Mouse (Mus musculus) heart, embryonic 15.5 days (tissue): Measurements from ENCODE around the gene Gtdc1. TPM values are rescaled to one million over a fixed set of nuclear protein-coding genes. Genes with fewer than 3 reads are reported as not detected.

Experiments used
- ATAC-seq: fragments of 200-750 bp; cut with Nextera tagmentation; replicated peaks from 2 replicates; pipeline ENCODE4 v1.8.0; 2017; ENCODE audit warnings: low read depth, moderate TSS enrichment; ENCODE audit not compliant: insufficient number of reproducible peaks, insufficient read depth, low FRiP score
- H3K27ac ChIP-seq: fragments of 300-500 bp; sonication (generic); 2 replicates; pipeline ENCODE4 v1.5.1; 2015; ENCODE audit warnings: mild to moderate bottlenecking, inconsistent platforms
- H3K27me3 ChIP-seq: fragments of 300-500 bp; sonication (generic); 2 replicates; pipeline ENCODE4 v1.6.1; 2015; ENCODE audit warnings: inconsistent platforms
- H3K36me3 ChIP-seq: fragments of 300-500 bp; sonication (generic); 2 replicates; pipeline ENCODE4 v1.6.1; 2015; ENCODE audit warnings: mild to moderate bottlenecking, inconsistent platforms
- H3K4me1 ChIP-seq: fragments of 300-500 bp; sonication (generic); replicated peaks from 2 replicates; pipeline ENCODE4 v1.6.1; 2015; ENCODE audit warnings: inconsistent platforms
- H3K4me2 ChIP-seq: fragments of 300-500 bp; sonication (generic); 2 replicates; pipeline ENCODE4 v1.6.1; 2015; ENCODE audit warnings: inconsistent platforms, mild to moderate bottlenecking, moderate library complexity
- H3K4me3 ChIP-seq: fragments of 300-500 bp; sonication (generic); 2 replicates; pipeline ENCODE4 v1.5.1; 2015; ENCODE audit warnings: mild to moderate bottlenecking, inconsistent platforms
- H3K9ac ChIP-seq: fragments of 300-500 bp; sonication (generic); 2 replicates; pipeline ENCODE4 v1.6.1; 2015; ENCODE audit warnings: mild to moderate bottlenecking, inconsistent platforms
- H3K9me3 ChIP-seq: fragments of 300-500 bp; sonication (generic); replicated peaks from 2 replicates; pipeline ENCODE4 v1.6.1; 2016; ENCODE audit warnings: inconsistent platforms
- WGBS: fragments of 180-500 bp; shearing (Covaris S2); methylation state at CpG from one replicate; pipeline ENCODE4 v1.1.7; 2015; ENCODE audit warnings: mixed read lengths; 5-methylcytosine and 5-hydroxymethylcytosine counted together
- polyA plus RNA-seq: library from polyadenylated mRNA; unstranded; fragments of >200 nt; fragmentation: Nextera tagmentation; extraction: Ambion mirVana; gene quantifications from 2 replicates; pipeline ENCODE4 v1.2.1, GENCODE M21; 2015

Gtdc1 gene
- polyA plus RNA-seq, 1 experiment from 2014 or later = 7.8 TPM

DNA sequence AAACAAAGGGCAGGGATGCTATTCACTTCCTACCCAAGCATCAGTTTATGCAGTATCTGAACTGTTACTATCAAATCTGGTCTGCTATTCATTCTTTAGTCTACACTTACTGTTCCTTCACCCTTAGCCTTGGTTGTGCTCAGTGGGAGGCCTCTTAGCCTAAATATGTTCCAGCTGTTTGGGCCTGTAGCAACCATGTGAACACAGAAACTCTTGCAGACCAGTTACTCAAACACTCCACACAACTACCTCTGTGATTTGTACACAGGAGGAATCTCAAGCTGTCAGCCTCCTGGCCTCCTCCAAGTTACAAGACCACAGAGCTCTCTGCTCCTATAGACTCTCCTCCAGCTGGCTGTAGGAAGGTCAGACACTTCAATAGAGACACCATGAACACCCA lies 384.7 kb downstream of the Gtdc1 start:
- H3K4me1 ChIP-seq = no peaks in the 10 kb centered on the region
- H3K4me2 ChIP-seq = no peak overlapping the region
- no peak overlapping the region for H3K9ac ChIP-seq
- H3K9me3 ChIP-seq = no peaks in the 10 kb centered on the region
- no peaks in the 10 kb centered on the region for H3K27me3 ChIP-seq
- H3K27ac ChIP-seq = no peak overlapping the region
- H3K36me3 ChIP-seq = no peaks in the 10 kb centered on the region
- H3K4me3 ChIP-seq = no peak overlapping the region
- ATAC-seq = no peak

DNA sequence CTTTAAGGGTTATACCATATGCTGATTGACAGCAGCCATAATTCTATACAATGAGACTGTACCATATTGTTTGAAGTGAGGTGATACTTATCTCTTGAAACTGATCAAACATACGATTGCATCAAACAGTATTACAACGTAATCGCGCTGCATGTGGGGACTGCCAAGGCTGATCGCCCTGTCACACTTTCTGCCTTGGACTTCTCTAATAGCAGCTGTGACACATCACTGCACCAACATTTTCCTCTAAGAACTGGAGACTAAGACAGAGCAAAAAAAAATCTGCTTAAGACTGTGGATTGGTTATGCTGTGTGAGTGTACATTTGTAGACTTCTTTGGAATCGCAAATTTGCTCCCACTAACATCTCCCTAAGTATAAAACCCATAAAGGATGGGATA lies 385.7 kb downstream of the Gtdc1 start:
- no peaks in the 10 kb centered on the region for H3K27me3 ChIP-seq
- WGBS = 89% methylated on average over 6 of the region's 6 CpGs
- no peak overlapping the region for H3K4me2 ChIP-seq
- no peaks in the 10 kb centered on the region for H3K36me3 ChIP-seq
- no peaks in the 10 kb centered on the region for H3K4me1 ChIP-seq
- no peaks in the 10 kb centered on the region for H3K9me3 ChIP-seq
- H3K4me3 ChIP-seq = no peak overlapping the region
- no peak for ATAC-seq
- H3K9ac ChIP-seq = no peak overlapping the region
- H3K27ac ChIP-seq = no peak overlapping the region

DNA sequence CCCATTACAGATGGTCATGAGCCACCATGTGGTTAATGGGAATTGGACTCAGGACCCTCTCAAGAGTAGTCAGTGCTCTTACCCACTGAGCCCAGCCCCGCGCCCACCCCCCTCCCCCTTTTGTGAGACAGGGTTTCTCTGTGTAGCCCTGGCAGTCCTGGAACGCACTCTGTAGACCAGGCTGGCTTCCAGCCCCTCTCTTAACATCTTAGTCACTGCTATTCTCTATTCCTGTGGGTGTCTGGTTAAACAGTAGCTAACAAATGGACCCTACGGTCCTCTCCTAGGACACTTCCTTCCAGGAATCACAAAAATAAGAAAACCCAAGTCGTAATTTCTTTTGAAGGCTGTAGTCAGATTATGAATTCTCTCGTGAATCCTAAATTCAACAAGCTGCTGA lies 386.6 kb downstream of the Gtdc1 start:
- 90% methylated on average over 6 of the region's 6 CpGs for WGBS
- Histone ChIP-seq H3K27me3 (no peaks in the 10 kb centered on the region), H3K27ac (no peak overlapping the region)

DNA sequence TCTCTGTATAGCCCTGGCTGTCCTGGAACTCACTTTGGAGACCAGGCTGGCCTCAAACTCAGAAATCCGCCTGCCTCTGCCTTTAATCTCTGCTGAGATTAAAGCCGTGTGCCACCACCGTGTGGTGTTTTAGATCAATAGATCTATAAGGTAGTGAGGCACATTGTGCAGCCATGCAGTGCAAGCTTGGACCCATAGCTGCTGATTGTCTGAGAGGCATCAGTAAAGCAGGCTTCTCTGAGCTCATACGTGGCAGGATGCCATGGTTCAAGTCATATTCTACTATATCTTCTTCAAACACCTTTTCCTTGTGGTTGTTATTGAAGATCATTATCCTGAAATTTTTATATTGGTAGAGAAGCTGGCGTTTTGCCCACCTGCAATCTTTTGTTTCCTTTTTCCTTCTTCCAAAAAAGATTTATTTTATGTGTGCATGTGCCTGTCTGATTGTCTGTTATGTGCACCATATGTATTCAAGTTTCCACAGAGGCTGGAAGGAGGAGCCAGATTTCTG lies 388.3 kb downstream of the Gtdc1 start:
- H3K4me1 ChIP-seq = peaks cover 6% of the 10 kb centered on the region; the same call in 1 of the 2 replicates
- no peak overlapping the region for H3K4me2 ChIP-seq
- 74% methylated on average over 5 of the region's 5 CpGs for WGBS
- H3K27me3 ChIP-seq = no peaks in the 10 kb centered on the region
- no peak overlapping the region for H3K4me3 ChIP-seq
- H3K36me3 ChIP-seq = no peaks in the 10 kb centered on the region
- H3K27ac ChIP-seq = no peak overlapping the region
- H3K9ac ChIP-seq = no peak overlapping the region
- no peak for ATAC-seq
- no peaks in the 10 kb centered on the region for H3K9me3 ChIP-seq

More for the DNA sequence above, 386.6 kb downstream of the Gtdc1 start:
- Histone ChIP-seq H3K4me3 (no peak overlapping the region), H3K4me1 (0 out of 2 replicates have a peak, but pooled peaks cover under 1% of the 10 kb centered on the region), H3K9me3 (no peaks in the 10 kb centered on the region), H3K4me2 (no peak overlapping the region), H3K9ac (no peak overlapping the region), H3K36me3 (no peaks in the 10 kb centered on the region)
- no peak for ATAC-seq

DNA sequence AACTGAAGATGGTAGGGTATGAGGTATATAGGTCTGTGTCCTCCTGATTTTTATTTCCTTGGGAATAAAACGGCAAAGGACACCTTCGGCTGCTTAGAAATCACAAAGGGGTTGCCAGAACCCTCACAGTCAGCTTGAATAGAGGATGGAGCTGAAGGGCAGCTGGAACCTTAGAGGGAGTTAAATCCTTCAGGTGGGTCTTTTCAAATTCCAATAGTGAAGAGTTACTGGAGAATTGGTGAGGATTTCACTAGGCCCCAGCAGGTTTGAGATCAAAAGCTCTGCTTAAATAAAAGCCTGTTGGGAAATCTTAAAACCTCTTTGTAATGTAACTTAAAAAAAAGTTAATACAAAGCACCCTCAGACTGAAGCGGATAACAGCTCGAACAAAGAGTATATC lies 389.3 kb downstream of the Gtdc1 start:
- Histone ChIP-seq H3K27me3 (no peaks in the 10 kb centered on the region), H3K4me1 (peaks cover 6% of the 10 kb centered on the region; the same call in 1 of the 2 replicates), H3K4me3 (no peak overlapping the region), H3K9ac (no peak overlapping the region), H3K36me3 (no peaks in the 10 kb centered on the region), H3K4me2 (no peak overlapping the region), H3K9me3 (no peaks in the 10 kb centered on the region), H3K27ac (no peak overlapping the region)
- ATAC-seq = no peak
- 82% methylated on average over 4 of the region's 4 CpGs for WGBS

DNA sequence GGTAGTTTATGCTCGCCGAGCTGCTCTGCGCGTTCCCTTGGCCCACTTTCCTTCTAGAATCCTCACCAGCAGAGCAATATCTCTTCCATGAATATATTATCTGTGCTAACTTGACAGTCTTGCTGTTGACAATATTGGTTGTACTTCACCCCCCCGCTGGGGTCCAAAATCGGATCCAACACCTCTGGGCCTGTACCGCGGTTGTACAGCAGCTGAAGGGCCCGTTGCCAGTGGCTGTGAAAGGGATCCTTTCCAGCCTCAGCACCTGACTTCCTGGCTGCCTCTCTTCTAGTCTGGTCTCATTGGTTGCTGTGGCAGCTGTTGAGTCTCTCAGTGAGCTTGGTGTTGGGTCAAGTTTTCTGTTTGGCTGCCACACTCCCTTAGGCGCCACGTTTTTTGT lies 391.7 kb downstream of the Gtdc1 start:
- WGBS = 88% methylated on average over 11 of the region's 11 CpGs
- Histone ChIP-seq H3K9me3 (no peaks in the 10 kb centered on the region), H3K4me2 (no peak overlapping the region), H3K27me3 (no peaks in the 10 kb centered on the region), H3K4me1 (peaks cover 6% of the 10 kb centered on the region; the same call in 1 of the 2 replicates), H3K4me3 (no peak overlapping the region), H3K27ac (peak overlapping the region; percentile 39), H3K36me3 (no peaks in the 10 kb centered on the region), H3K9ac (no peak overlapping the region)
- no peak; the same call in 1 of the 2 replicates for ATAC-seq

DNA sequence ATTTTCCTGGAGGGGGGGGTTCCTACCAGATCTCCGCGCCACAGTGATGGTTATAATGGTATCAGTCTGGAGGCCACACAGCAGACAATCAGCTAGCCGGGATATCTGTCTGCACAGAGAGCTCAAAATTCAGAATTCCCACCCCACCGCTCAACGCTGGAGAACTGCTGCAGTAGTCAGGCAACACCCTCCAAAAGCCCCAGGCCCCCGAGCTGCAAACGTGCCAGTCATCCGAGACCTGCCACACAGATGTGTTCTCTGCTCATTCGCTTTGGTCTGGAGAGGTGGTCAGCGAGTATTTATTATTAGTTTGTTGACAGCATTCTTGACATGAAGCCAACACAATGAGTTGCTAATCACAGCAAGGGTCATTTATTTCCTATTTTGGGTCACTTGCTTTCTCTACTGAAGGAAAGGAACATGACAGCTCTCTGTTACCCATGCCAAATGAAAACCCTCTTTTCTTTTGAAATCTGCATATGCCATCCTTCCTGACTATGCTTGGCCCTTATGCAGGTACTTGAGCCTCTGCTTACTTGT lies 392.3 kb downstream of the Gtdc1 start:
- 48% methylated on average over 10 of the region's 10 CpGs for WGBS
- Histone ChIP-seq H3K27ac (peak overlapping the region; percentile 39), H3K9me3 (no peaks in the 10 kb centered on the region), H3K4me2 (no peak overlapping the region), H3K27me3 (no peaks in the 10 kb centered on the region), H3K4me1 (peaks cover 6% of the 10 kb centered on the region; the same call in 1 of the 2 replicates), H3K9ac (no peak overlapping the region), H3K4me3 (no peak overlapping the region), H3K36me3 (no peaks in the 10 kb centered on the region)
- no peak for ATAC-seq

DNA sequence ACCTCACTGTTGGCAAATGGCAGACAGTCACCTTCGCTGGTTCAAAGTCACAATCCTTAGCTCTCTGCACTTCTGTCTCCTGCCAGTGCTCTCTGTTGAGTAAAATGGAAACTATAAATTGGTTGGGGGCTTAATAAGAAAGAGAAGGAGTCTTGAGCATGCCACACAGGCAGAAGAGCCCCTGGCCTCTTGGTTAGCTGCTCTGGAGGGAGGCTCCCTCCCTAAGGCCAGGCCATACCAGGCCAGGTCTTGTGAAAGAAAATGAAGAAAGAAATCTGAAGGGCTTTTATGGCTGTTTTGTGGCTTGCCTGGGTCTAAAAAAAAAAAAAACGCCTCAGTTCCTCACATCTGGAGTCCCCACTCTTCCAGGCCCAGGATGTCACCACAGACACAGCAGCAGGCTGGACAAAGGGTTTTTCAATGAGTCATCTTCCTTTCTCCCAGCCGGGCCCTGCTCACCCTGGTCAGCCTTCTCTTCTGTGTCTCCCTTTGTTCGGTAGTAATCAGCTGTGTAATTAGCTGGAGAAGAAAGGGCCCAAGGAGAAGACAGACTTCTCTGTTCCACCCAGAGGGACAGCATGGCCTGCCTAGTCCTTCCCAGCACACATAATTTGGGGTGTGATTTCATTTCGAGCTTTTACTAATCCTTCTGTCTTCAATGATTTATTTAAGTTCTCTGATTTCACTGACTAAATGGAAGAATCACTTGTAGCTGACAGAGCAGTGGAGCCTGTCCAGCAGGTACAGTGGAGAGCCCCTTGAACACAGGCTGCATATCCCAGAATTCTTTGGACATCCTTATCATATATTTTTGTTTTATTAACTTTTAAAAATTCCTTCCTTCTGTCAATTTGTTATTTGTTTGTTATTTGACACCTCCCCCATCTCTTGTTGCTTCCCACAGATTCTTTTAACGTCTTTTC lies 401.1 kb downstream of the Gtdc1 start:
- Histone ChIP-seq H3K4me2 (no peak overlapping the region), H3K27ac (no peak overlapping the region), H3K9ac (no peak overlapping the region), H3K27me3 (no peaks in the 10 kb centered on the region), H3K4me1 (peaks cover 7% of the 10 kb centered on the region), H3K4me3 (no peak overlapping the region), H3K9me3 (no peaks in the 10 kb centered on the region), H3K36me3 (no peaks in the 10 kb centered on the region)
- no peak for ATAC-seq
- WGBS = 33% methylated on average over 6 of the region's 6 CpGs

DNA sequence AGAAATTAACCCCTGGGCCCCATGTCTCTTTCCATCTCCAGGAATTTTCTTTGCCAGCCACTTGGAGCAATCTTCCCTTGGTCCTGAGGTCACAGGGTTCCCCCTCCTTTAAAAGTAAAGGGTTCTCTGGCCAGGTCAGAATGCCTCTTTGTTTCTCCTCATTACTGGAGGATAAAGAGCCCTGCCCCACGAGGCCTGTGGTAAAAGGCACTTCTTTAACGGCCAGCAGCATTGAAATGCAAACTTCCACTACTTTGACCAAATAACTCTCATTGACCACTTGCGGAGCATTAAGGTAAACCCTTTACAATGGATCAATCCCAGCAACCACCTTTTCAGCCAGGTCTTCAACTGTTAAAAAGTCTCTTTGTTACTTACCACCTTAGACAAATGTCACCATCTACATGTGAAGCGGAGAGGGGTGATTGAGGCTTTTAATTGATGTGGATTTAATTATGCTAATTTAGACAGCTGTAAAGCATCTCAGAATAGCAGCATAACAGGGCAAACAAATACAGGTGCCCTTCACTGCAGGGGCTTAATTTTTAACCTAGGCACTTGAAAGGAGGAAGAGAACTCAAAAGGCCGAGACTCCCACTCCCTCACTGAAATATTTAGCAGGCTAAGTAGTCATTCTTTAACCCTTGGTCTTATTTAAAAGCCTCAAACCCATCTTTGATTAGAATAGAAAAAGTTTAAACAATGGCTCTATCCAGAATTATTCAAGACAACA lies 402.1 kb downstream of the Gtdc1 start:
- Histone ChIP-seq H3K4me3 (no peak overlapping the region), H3K4me1 (peaks cover 7% of the 10 kb centered on the region), H3K4me2 (no peak overlapping the region), H3K36me3 (no peaks in the 10 kb centered on the region), H3K9ac (no peak overlapping the region), H3K27ac (no peak overlapping the region), H3K9me3 (no peaks in the 10 kb centered on the region), H3K27me3 (no peaks in the 10 kb centered on the region)
- ATAC-seq = no peak
- WGBS = 70% methylated on average over 5 of the region's 5 CpGs

DNA sequence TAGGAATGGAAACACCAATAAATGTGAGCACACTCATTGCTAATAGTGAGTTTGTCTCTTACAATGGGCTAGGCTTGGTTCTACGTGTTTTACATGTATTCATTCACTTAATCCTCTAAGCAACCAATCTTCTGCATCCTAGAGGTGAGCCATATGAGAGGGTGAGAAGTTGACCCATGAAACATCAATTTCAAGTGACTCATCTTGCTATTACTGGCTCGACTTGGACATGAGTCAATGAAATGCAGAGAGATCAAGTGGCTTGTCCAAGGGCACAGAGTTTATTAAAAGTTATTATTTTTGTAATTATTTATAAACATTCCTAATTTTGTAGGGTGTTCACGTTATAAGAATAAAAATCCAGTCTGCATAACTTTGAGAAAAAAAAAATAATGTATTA lies 408.2 kb downstream of the Gtdc1 start:
- 0 out of 2 replicates have a peak, but pooled peaks cover 3% of the 10 kb centered on the region for H3K4me1 ChIP-seq
- H3K4me2 ChIP-seq = no peak overlapping the region
- no peak for ATAC-seq
- H3K9me3 ChIP-seq = no peaks in the 10 kb centered on the region
- H3K9ac ChIP-seq = no peak overlapping the region
- no peaks in the 10 kb centered on the region for H3K27me3 ChIP-seq
- H3K36me3 ChIP-seq = no peaks in the 10 kb centered on the region
- no peak overlapping the region for H3K4me3 ChIP-seq
- 69% methylated on average over 3 of the region's 3 CpGs for WGBS
- H3K27ac ChIP-seq = no peak overlapping the region

DNA sequence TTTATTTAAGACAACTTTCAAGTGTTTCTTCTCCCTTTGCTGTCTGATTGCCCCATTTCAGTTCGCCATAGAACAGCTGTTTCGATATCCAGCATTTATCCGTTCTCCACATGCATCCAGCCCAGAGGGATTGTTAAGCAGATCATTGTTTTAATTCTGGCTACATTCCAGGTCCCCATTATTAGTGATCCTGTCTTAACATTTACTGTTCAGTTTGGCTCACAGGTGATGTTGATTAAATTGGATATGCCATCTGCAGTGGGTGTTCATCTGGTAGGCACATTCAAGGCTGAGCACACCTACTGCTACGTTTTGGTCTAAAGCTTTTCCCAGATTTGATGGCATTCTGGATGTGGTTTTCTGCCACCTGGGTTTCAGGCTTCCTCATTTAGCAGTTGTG lies 409.4 kb downstream of the Gtdc1 start:
- no peak for ATAC-seq
- Histone ChIP-seq H3K27ac (no peak overlapping the region), H3K36me3 (no peaks in the 10 kb centered on the region), H3K4me3 (no peak overlapping the region), H3K9me3 (no peaks in the 10 kb centered on the region), H3K27me3 (no peaks in the 10 kb centered on the region), H3K4me2 (no peak overlapping the region), H3K4me1 (0 out of 2 replicates have a peak, but pooled peaks cover 3% of the 10 kb centered on the region), H3K9ac (no peak overlapping the region)
- 62% methylated on average over 4 of the region's 4 CpGs for WGBS
